Comparison of ENCODE assay signal across 15 mouse cellular contexts in the genomic region with DNA sequence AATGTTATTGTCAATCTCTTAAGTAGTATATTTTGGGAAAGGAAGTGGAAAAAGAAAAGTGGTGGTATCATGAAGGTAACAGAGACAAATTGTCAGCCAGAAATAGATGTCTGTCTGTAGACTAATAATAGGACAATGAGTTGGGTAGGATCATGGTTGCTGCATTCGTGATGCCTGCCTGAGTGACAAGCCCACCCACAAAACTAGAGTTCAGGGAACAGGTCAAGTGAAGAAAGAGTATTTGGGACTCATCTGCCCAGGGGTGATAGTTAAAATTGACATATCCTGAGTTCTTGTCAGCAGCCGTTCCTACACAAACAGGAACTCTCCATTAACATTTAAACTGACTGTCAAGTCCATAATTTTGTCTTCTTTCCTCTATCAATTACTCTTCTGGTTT.
"Had no signal": no experiment of that assay in that cellular context is flagged by ENCODE, and none has a peak within 500 bp of the region (broad histone marks: within the 10 kb centered on the region; RNA-seq: fewer than 3 reads in every experiment).

No protein-coding gene starts in this region.

- DNase-seq: right cerebral cortex, adult 18-20 months; right cerebral cortex, postnatal 14 days; right cerebral cortex, postnatal 25 days; right cerebral cortex, postnatal 4 days; spleen, adult 18-20 months; thymus, adult 2 months; thymus, postnatal 14 days; thymus, postnatal 25 days; thymus, postnatal 36 days; thymus, postnatal 4 days had no signal

- H3K27ac ChIP-seq: neural tube, embryonic 12.5 days; neural tube, embryonic 13.5 days; neural tube, embryonic 15.5 days; stomach, embryonic 15.5 days; stomach, postnatal 0 days had no signal

- H3K4me3 ChIP-seq: neural tube, embryonic 12.5 days; neural tube, embryonic 13.5 days; neural tube, embryonic 15.5 days; stomach, embryonic 15.5 days had no signal

- H3K9ac ChIP-seq: neural tube, embryonic 12.5 days; neural tube, embryonic 13.5 days; neural tube, embryonic 15.5 days; stomach, embryonic 15.5 days had no signal

- H3K9me3 ChIP-seq: neural tube, embryonic 12.5 days; neural tube, embryonic 13.5 days; neural tube, embryonic 15.5 days; stomach, embryonic 15.5 days had no signal

- H3K4me1 ChIP-seq: neural tube, embryonic 12.5 days; neural tube, embryonic 13.5 days; neural tube, embryonic 15.5 days; stomach, embryonic 15.5 days had no signal

- H3K27me3 ChIP-seq: neural tube, embryonic 12.5 days; neural tube, embryonic 13.5 days; neural tube, embryonic 15.5 days; stomach, embryonic 15.5 days had no signal

- H3K36me3 ChIP-seq: neural tube, embryonic 12.5 days; neural tube, embryonic 13.5 days; neural tube, embryonic 15.5 days; stomach, embryonic 15.5 days had no signal

- H3K4me2 ChIP-seq: neural tube, embryonic 12.5 days; neural tube, embryonic 13.5 days; neural tube, embryonic 15.5 days; stomach, embryonic 15.5 days had no signal
